Mouse (Mus musculus) MN1 (cell line): ENCODE measurements at regions not wholly inside any gene's neighbourhood (a gene's known extent, or its start where the extent isn't known, plus 50 kb on each side); places are given as distances from the start of the nearest gene placed in this dataset.
"Not testable (repeated sequence)": the region's sequence is repeated elsewhere in the genome, so short reads cannot be mapped to it uniquely, and the experiment has no call there.

ENCODE experiments used
- DNase-seq: peaks from one replicate; pipeline ENCODE4 v3.0.0-alpha.2; 2016; ENCODE audit warnings: low spot score

GRCm38 (mm10) chr13:97355411-97355810, 114.5 kb downstream of the Enc1 start:
- DNase-seq: not testable (repeated sequence)

- DNase-seq: no peak
Measured at GRCm38 (mm10) chr13:97347696-97348095, 106.8 kb downstream of the Enc1 start.

GRCm38 (mm10) chr13:97341218-97341889, 100.4 kb downstream of the Enc1 start:
- DNase-seq: no peak

- DNase-seq: peak; percentile 56
Measured at GRCm38 (mm10) chr13:97337954-97338353, 97.0 kb downstream of the Enc1 start.

DNA sequence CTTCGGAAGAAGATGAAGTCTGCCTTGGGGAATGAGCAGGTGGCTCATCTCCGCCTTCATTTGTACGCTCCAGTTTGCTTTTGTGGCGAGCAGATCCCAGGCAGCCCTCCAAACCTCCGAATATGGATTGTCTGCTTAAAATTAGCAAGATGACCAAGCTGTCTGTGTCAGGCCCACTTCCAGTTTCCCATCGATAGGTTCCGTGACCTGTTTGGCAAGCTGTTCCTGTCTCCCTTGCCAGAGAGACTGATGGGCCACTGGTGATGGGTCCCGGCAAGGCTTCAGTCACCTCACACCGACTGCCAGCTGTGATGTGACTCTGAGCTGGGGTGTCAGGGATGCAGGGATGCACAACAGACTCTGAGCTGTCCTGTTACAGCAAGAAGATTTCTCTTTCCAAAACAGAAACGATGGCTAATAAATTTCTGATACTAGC, 96.4 kb downstream of the Enc1 start:
- peak; percentile 27 for DNase-seq

DNA sequence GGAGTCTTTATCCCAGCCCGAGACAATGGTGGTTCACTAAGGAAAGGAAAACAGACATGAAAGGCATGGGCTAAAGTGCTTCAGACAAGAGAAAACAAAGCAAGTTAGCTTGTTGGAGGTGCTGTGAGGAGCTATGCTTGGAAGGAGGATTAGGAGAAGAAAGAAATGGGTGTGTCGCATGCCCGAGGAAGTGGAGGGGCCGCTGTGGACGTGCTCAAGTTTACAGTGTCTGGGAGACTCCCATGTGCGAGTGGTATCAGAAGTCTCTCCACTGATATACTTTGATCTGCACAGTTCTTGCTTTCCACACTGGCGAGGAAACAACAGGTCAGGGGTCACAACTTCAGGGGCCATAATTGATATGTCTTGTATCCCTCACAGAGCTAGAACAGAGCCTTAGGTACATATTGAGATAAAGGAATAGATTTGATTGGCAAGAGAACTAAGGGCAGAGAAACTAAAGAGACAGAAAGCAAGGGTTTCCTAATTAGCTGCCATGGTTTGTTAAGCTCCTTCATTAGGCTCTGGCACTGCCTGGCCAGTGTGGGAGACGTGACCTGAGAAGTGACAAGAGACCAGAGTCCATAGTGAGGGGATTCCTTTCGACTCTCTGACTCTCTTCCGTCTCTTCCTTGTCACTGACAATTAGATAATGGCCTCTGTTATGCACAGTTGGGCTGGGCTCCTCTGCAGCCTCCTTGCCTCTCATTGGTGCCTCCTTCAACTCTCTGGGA, 93.1 kb downstream of the Enc1 start:
- DNase-seq: no peak

DNA sequence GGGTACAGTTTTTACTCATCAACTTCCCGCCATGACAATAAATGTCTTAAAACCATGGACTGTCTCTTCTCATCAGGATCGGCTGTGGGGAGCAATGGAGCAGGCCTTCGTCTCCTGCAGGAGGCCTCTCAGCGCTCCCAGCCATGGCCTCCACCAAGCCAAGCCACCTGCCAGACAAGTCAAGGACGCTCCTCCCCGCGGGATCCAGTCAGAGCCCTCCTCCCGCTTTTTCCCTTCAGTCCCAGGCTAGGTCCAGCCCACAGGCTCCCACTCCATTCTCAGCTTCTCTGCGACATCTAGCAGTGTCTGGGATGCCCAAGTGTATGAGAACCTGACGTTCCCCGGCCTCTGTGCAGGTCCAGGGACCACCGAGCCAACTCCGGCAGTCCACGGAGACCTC, 90.2 kb downstream of the Enc1 start:
- no peak for DNase-seq

GRCm38 (mm10) chr13:97321307-97321706, 80.4 kb downstream of the Enc1 start:
- DNase-seq: not testable (repeated sequence)

DNA sequence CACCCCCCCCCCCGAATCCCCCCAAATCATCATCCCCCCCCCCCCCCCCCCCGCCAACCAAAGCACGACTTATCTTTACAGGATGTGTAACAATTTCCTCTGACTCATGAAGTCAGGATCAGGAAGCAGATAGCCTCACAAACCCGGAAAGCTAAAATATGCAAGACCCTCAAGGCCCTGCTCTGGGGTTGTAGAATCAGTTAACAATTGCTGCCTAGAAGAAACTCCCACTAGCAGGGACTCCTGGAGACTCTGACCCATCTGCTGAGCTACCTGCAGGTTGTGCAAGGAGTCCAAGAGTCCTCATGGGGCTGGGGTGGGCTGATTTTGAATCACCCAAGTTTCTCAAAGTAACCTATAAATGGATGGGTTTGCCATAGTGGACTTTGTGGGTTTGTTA, 79.9 kb downstream of the Enc1 start:
- DNase-seq: no peak

DNA sequence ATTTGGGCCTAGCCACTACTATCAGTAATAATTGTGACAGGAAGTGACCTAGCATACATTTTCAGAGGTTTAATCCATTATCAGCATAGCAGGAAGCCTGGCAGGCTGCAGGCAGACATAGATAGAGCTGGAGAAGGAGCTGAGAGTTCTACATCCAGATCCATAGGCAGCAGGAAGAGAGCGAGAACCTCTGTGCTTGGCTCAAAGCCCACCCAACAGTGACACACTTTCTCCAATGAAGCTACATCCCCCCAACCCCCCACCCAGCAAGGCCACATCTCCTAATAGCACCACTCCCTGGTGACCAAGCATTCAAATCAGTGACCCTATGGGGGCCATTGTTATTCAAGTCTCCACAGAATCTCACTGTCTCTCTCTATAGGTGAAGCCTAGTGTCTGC, 79.4 kb downstream of the Enc1 start:
- no peak for DNase-seq

DNA sequence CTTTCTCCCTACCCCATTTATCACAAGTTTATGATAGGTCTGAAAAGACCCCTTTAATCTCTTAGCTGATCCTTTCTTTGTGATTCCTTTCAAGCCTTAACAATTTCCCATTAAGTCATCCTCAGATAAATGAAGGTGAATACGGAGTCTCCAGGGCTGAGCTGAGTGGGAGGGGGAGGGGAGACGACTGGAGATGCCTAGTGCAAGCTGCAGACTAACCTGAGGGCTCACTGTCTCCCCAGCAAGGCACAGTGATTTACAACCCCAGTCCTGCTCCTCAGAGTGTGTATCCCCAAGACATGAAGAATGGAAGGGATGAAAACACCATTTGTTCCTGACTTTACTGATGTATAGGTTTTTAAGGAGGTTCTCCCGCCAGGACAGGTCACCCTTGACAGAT, 76.7 kb downstream of the Enc1 start:
- no peak for DNase-seq

GRCm38 (mm10) chr13:97312420-97313370, 71.8 kb downstream of the Enc1 start:
- peak; percentile 77 for DNase-seq

DNA sequence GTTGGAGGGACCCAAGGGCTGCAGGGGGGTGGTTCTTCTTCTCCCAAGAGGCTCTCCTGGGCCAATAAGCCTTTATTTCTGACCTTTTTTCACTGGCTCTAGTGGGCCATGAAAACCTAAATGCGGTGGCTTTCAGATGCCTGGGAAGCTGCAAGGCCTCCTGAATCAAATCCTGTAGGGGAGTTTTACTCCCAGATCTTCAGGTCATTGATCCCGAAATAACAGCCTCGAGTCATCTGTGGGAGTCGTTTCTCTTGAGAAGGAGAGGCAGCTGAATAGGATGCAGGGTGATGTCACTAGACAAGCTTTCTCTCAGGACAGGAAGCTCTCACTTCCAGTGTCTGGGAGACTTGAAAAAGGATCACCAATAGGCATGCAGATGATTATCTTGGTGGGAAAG, 70.4 kb downstream of the Enc1 start:
- peak; percentile 60 for DNase-seq

GRCm38 (mm10) chr13:97310855-97311189, 69.9 kb downstream of the Enc1 start:
- no peak for DNase-seq

- DNase-seq: peak; percentile 29
Measured at GRCm38 (mm10) chr13:97310186-97310854, 69.4 kb downstream of the Enc1 start.

- no peak for DNase-seq
Measured at GRCm38 (mm10) chr13:97309411-97309810, 68.5 kb downstream of the Enc1 start.

- no peak for DNase-seq
Measured at GRCm38 (mm10) chr13:97308431-97308830, 67.5 kb downstream of the Enc1 start.
